Mouse (Mus musculus) hindbrain, embryonic 13.5 days (tissue): ENCODE results near the gene Tomm6. TPM values are rescaled to one million over a fixed set of nuclear protein-coding genes. Genes with fewer than 3 reads are reported as not detected.

Experiments
- ATAC-seq: fragments of 200-750 bp; cut with Nextera tagmentation; 2 replicates; pipeline ENCODE4 v1.8.0; 2017; ENCODE audit warnings: moderate TSS enrichment; ENCODE audit not compliant: low FRiP score
- H3K27ac ChIP-seq: fragments of 300-500 bp; sonication (generic); 2 replicates; pipeline ENCODE4 v1.5.1; 2015; ENCODE audit warnings: inconsistent platforms, mild to moderate bottlenecking, moderate library complexity
- H3K27me3 ChIP-seq: fragments of 300-500 bp; sonication (generic); 2 replicates; pipeline ENCODE4 v1.6.1; 2015; ENCODE audit warnings: mild to moderate bottlenecking, inconsistent platforms
- H3K36me3 ChIP-seq: fragments of 300-500 bp; sonication (generic); 2 replicates; pipeline ENCODE4 v1.6.1; 2015; ENCODE audit warnings: mild to moderate bottlenecking, inconsistent platforms
- H3K4me1 ChIP-seq: fragments of 300-500 bp; sonication (generic); replicated peaks from 2 replicates; pipeline ENCODE4 v1.6.1; 2015; ENCODE audit warnings: inconsistent platforms
- H3K4me2 ChIP-seq: fragments of 300-500 bp; sonication (generic); 2 replicates; pipeline ENCODE4 v1.6.1; 2015; ENCODE audit warnings: inconsistent platforms, mild to moderate bottlenecking, moderate library complexity
- H3K4me3 ChIP-seq: fragments of 300-500 bp; sonication (generic); 2 replicates; pipeline ENCODE4 v1.5.1; 2015; ENCODE audit warnings: mild to moderate bottlenecking, inconsistent platforms
- H3K9ac ChIP-seq: fragments of 300-500 bp; sonication (generic); 2 replicates; pipeline ENCODE4 v1.6.1; 2015; ENCODE audit warnings: mild to moderate bottlenecking, inconsistent platforms
- H3K9me3 ChIP-seq: fragments of 300-500 bp; sonication (generic); 2 replicates; pipeline ENCODE4 v1.6.1; 2016; ENCODE audit warnings: inconsistent platforms
- WGBS: fragments of 180-500 bp; shearing (Covaris S2); methylation state at CpG from one replicate; pipeline ENCODE4 v1.1.7; 2015; 5-methylcytosine and 5-hydroxymethylcytosine counted together
- polyA plus RNA-seq: library from polyadenylated mRNA; unstranded; fragments of >200 nt; fragmentation: Nextera tagmentation; extraction: Ambion mirVana; gene quantifications from 2 replicates; pipeline ENCODE4 v1.2.1, GENCODE M21; 2015

Gene Tomm6
- polyA plus RNA-seq, 1 experiment from 2014 or later, result 295 TPM

DNA sequence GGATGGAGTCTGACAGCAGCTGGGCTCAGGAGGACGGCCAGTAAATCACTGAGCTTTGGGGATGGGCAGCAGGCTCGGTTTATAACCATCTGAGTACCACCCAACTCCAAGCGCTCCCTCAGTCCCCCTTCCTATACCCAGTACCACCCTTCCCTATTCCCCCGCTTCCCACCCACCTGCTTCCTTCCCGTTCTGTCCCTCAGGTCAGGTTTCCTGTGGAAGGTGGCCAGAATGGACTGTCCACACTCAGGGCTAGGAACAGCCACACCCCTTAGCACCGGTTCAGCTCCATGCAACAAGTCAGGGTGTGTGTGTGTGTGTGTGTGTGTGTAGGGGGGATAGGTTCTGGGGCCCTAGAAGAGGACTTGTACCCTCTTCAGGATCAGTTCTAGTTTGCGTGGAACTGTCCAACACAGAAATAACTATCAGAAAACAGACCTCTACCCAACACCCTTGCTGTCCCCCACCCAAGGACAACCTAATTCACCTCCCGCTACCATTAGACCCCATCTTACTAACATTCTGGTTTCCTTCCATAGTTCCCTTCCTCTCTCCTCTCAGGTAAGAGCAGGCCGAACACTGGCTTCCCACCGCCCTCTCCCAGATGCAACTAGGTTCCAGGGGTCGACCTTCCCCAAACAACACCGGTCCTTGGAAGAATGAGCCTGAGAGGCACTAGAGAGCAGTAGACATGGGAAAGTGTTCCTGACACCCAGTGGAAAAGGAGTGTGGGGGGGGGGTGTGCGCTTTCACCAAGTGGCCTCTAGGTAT, 5.7 kb upstream of the Tomm6 start:
- peaks cover 4% of the 10 kb centered on the region; the same call in 1 of the 2 replicates for H3K36me3 ChIP-seq
- peak overlapping the region; percentile 83 for H3K27ac ChIP-seq
- no peaks in the 10 kb centered on the region for H3K9me3 ChIP-seq
- peak overlapping the region; percentile 72 for H3K4me2 ChIP-seq
- peak overlapping the region; percentile 93 for H3K9ac ChIP-seq
- 41% methylated on average over 12 of the region's 13 CpGs for WGBS
- no peak for ATAC-seq
- peaks cover 26% of the 10 kb centered on the region for H3K27me3 ChIP-seq
- peak overlapping the region; percentile 75 for H3K4me3 ChIP-seq
- peaks cover 34% of the 10 kb centered on the region for H3K4me1 ChIP-seq

GRCm38 (mm10) chr17:47691650-47692049, 3.5 kb upstream of the Tomm6 start:
- H3K9ac ChIP-seq, result no peak overlapping the region
- H3K4me1 ChIP-seq, result peaks cover 42% of the 10 kb centered on the region
- no peaks in the 10 kb centered on the region for H3K36me3 ChIP-seq
- H3K4me3 ChIP-seq, result no peak overlapping the region
- no peaks in the 10 kb centered on the region for H3K9me3 ChIP-seq
- H3K4me2 ChIP-seq, result no peak overlapping the region
- no peak for ATAC-seq
- WGBS, result 85% methylated on average over 3 of the region's 3 CpGs
- H3K27me3 ChIP-seq, result peaks cover 26% of the 10 kb centered on the region
- no peak overlapping the region for H3K27ac ChIP-seq

GRCm38 (mm10) chr17:47689894-47690293, 1.7 kb upstream of the Tomm6 start:
- H3K4me2 ChIP-seq, result peak overlapping the region; percentile 77
- H3K27me3 ChIP-seq, result peaks cover 26% of the 10 kb centered on the region
- H3K36me3 ChIP-seq, result peaks cover 13% of the 10 kb centered on the region
- H3K4me3 ChIP-seq, result peak overlapping the region; percentile 72
- no peaks in the 10 kb centered on the region for H3K9me3 ChIP-seq
- no peak overlapping the region for H3K9ac ChIP-seq
- ATAC-seq, result no peak
- whole genome bisulfite sequencing, result 83% methylated on average over 8 of the region's 8 CpGs
- peaks cover 43% of the 10 kb centered on the region for H3K4me1 ChIP-seq
- no peak overlapping the region for H3K27ac ChIP-seq

GRCm38 (mm10) chr17:47688608-47689575, 706 bp upstream of the Tomm6 start, which contains the start of gene Frs3:
TSS of gene Frs3 (plus strand) at chr17:47689030.
- peaks cover 37% of the 10 kb centered on the region for H3K4me1 ChIP-seq
- peaks cover 26% of the 10 kb centered on the region for H3K27me3 ChIP-seq
- H3K9ac ChIP-seq, result peak within 1 kb of the TSS; percentile 90
- ATAC-seq, result peak; percentile 62
- under 1% methylated on average over 57 of the region's 58 CpGs for WGBS
- H3K9me3 ChIP-seq, result no peaks in the 10 kb centered on the region
- peak within 1 kb of the TSS; percentile 91 for H3K27ac ChIP-seq
- peak within 1 kb of the TSS; percentile 77 for H3K4me2 ChIP-seq
- H3K4me3 ChIP-seq, result peak within 1 kb of the TSS; percentile 72
- peaks cover 23% of the 10 kb centered on the region for H3K36me3 ChIP-seq

DNA sequence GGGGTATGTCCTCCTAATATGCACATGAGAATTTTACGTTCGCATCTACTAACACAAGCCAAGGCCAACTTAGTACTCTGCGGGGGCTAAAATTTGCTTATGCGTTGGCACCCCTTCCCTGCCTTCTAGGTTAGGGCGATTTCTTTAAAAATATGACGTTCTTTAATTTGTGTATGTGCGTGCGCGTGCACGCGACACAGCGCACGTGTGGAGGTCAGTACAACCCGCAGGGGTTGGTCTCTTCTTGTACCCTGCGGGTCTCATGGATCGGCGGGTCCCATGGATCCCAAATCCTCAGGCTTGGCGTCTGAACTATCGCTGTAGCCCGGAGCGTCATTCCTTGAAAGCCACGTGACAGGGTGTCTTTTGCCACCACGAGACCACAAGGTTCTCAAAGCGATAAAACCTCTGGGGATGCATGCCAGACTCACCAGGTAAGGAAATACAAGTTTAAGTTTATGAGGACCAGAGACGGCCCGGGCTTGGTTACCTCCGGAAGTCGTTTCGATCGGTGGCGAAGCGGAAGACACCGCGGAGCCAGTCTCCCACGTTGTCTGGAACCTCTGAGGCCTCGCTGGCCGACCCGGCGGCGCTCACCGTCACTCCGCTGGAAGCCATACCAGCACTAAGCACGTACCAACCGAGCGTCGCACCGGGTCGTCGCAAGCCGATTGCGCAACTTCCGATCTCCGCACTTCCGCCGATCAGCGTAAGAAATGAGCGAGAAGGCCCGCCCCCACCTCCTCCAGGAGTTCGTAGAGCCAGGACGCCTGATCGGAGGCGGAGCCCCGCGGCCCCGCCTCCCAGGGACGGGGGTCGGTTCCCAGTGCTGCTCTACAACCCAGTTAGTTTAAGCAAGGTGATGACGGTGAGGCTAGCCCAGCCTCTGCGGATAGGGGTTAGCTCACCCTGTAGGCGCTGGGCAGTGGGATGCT, 510 bp downstream of the Tomm6 start:
- 0 out of 2 replicates have a peak, but pooled peaks cover 15% of the 10 kb centered on the region for H3K27me3 ChIP-seq
- H3K9me3 ChIP-seq, result no peaks in the 10 kb centered on the region
- WGBS, result 1% methylated on average over 70 of the region's 70 CpGs
- ATAC-seq, result peak; percentile 92
- peaks cover 35% of the 10 kb centered on the region for H3K36me3 ChIP-seq
- peak overlapping the region; percentile 72 for H3K4me3 ChIP-seq
- peak overlapping the region; percentile 77 for H3K4me2 ChIP-seq
- peaks cover 34% of the 10 kb centered on the region for H3K4me1 ChIP-seq
- peak overlapping the region; percentile 90 for H3K9ac ChIP-seq
- peak overlapping the region; percentile 91 for H3K27ac ChIP-seq

DNA sequence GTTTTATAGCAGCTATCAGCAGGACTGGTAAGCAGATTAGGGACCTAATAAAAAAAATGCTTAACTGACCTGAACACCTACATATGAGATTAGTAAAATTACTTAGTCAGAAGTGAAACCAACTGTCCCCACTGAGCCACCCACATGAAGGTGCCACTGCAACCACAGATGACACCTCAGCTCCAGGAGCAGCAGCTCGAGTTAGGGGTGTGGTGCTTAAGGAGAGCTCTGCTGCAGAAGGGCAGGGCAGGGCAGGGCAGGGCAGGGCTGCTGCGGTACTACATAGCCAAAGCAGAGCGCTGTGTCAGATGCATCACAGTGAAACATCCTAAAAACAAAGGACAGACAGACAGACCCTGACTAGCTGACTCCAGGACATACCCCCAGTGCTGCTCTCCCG, 5.3 kb downstream of the Tomm6 start:
- no peak overlapping the region for H3K4me3 ChIP-seq
- H3K27ac ChIP-seq, result no peak overlapping the region
- ATAC-seq, result no peak
- H3K36me3 ChIP-seq, result peaks cover 80% of the 10 kb centered on the region
- H3K27me3 ChIP-seq, result no peaks in the 10 kb centered on the region
- no peak overlapping the region for H3K9ac ChIP-seq
- H3K9me3 ChIP-seq, result no peaks in the 10 kb centered on the region
- H3K4me2 ChIP-seq, result no peak overlapping the region
- 95% methylated on average over 4 of the region's 4 CpGs for WGBS
- H3K4me1 ChIP-seq, result peaks cover 15% of the 10 kb centered on the region

GRCm38 (mm10) chr17:47678702-47679101, 9.5 kb downstream of the Tomm6 start:
- ATAC-seq, result no peak
- H3K4me1 ChIP-seq, result 0 out of 2 replicates have a peak, but pooled peaks cover 3% of the 10 kb centered on the region
- no peak overlapping the region for H3K4me3 ChIP-seq
- no peaks in the 10 kb centered on the region for H3K27me3 ChIP-seq
- no peaks in the 10 kb centered on the region for H3K9me3 ChIP-seq
- peaks cover 74% of the 10 kb centered on the region for H3K36me3 ChIP-seq
- no peak overlapping the region for H3K9ac ChIP-seq
- 86% methylated on average over 5 of the region's 5 CpGs for WGBS
- H3K4me2 ChIP-seq, result no peak overlapping the region
- no peak overlapping the region for H3K27ac ChIP-seq

- no peak overlapping the region for H3K4me3 ChIP-seq
- no peak overlapping the region for H3K27ac ChIP-seq
- H3K36me3 ChIP-seq, result peaks cover 71% of the 10 kb centered on the region
- no peak overlapping the region for H3K9ac ChIP-seq
- no peak overlapping the region for H3K4me2 ChIP-seq
- H3K4me1 ChIP-seq, result peaks cover 4% of the 10 kb centered on the region
- WGBS, result 94% methylated on average over 5 of the region's 5 CpGs
- no peaks in the 10 kb centered on the region for H3K9me3 ChIP-seq
- 0 out of 2 replicates have a peak, but pooled peaks cover 3% of the 10 kb centered on the region for H3K27me3 ChIP-seq
- no peak for ATAC-seq
Measured at GRCm38 (mm10) chr17:47678238-47678637, 9.9 kb downstream of the Tomm6 start.

DNA sequence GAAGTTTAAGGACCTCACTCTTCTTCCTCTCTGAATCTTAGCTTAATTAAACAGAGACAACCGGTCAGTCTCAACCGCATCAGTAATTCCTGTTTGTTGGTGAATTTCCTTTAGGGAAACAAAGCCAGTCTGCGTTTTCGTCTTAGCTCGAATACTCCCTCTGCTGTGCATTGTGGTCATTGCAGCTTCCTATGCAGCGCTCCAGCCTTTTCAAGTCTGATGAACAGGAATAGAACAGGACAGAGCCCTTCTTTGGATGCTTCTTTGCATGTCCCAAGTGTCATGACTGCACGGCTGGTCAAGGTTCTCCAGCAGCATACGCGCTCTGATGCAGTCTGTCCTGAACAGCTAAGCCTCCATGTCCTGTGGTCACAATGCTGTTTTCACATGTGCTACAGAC, 11.6 kb downstream of the Tomm6 start:
- H3K9me3 ChIP-seq, result no peaks in the 10 kb centered on the region
- peaks cover 18% of the 10 kb centered on the region for H3K4me1 ChIP-seq
- ATAC-seq, result no peak
- H3K27ac ChIP-seq, result no peak overlapping the region
- peaks cover 56% of the 10 kb centered on the region for H3K36me3 ChIP-seq
- 0 out of 2 replicates have a peak, but pooled peaks cover 9% of the 10 kb centered on the region for H3K27me3 ChIP-seq
- H3K4me3 ChIP-seq, result no peak overlapping the region
- H3K4me2 ChIP-seq, result no peak overlapping the region
- no peak overlapping the region for H3K9ac ChIP-seq
- 20% methylated on average over 9 of the region's 9 CpGs for WGBS

DNA sequence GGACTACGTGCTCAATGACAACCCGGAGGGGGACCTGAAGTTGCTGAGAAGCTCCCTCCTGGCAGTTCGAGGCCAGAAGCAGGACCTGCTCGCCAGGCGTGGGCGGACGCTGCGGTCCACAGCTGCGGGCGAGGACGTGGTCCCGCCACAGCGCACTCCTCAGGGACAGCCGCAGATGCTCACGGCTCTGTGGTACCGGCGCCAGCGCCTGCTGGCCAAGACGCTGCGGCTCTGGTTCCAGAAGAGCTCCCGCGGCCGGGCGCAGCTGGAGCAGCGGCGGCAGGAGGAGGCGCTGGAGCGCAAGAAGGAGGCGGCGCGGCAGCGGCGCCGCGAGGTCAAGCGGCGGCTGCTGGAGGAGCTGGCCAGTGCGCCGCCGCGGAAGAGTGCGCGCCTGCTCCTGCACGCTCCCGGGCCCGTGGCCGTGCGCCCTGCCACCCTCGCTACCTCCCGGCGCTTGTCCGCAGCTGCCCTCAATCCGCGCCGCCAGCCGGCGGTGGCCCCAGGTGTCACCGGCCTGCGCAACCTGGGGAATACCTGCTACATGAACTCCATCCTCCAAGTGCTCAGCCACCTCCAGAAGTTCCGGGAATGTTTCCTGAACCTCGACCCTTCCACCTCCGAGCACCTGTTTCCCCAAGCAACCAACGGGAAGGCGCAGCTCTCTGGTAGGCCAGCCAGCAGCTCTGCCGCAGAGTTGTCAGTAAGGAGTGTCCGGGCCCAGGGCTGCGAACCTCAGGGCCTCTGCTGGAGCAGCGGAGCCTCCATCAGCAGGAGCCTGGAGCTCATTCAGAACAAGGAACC, 15.7 kb downstream of the Tomm6 start:
- Histone ChIP-seq H3K4me3 (peak overlapping the region; percentile 39), H3K4me1 (peaks cover 28% of the 10 kb centered on the region), H3K4me2 (peak overlapping the region; percentile 72), H3K9me3 (no peaks in the 10 kb centered on the region), H3K27me3 (peaks cover 19% of the 10 kb centered on the region; the same call in 1 of the 2 replicates), H3K27ac (peak overlapping the region; percentile 44; the same call in 1 of the 2 replicates), H3K9ac (peak overlapping the region; percentile 66), H3K36me3 (peaks cover 19% of the 10 kb centered on the region)
- ATAC-seq, result peak; percentile 58
- WGBS, result 4% methylated on average over 68 of the region's 68 CpGs

- Histone ChIP-seq H3K27ac (no peak overlapping the region), H3K9ac (peak overlapping the region; percentile 66), H3K4me3 (peak overlapping the region; percentile 39), H3K9me3 (no peaks in the 10 kb centered on the region), H3K27me3 (peaks cover 19% of the 10 kb centered on the region; the same call in 1 of the 2 replicates), H3K4me1 (peaks cover 28% of the 10 kb centered on the region), H3K4me2 (peak overlapping the region; percentile 72), H3K36me3 (peaks cover 17% of the 10 kb centered on the region)
- peak; percentile 62 for ATAC-seq
- 10% methylated on average over 14 of the region's 14 CpGs for WGBS
Measured at GRCm38 (mm10) chr17:47671988-47672310, 16.2 kb downstream of the Tomm6 start.
